Mouse (Mus musculus) left cerebral cortex, adult 2 months (tissue): ENCODE measurements around the gene Fam160a1. TPM values are rescaled to one million over a fixed set of nuclear protein-coding genes. Genes with fewer than 3 reads are reported as not detected.

Experiments
- DNase-seq, 2 experiments: peaks; one replicate each; pipeline ENCODE4 v3.0.0; 2021 to 2022; ENCODE audit warnings: low spot score in 2 of 2, mixed read lengths in 1 of 2; ENCODE audit errors: extremely low spot score in 1 of 2
- H3K27ac ChIP-seq: fragments of 200-600 bp; 2 replicates; pipeline ENCODE4 v1.8.1; 2022
- H3K4me3 ChIP-seq: fragments of 200-600 bp; 2 replicates; pipeline ENCODE4 v1.8.1; 2022
- CTCF ChIP-seq: fragments of 200-600 bp; IDR thresholded peaks from 2 replicates; pipeline ENCODE4 v1.8.1; 2022; ENCODE audit warnings: antibody characterized with exemption, mild to moderate bottlenecking, moderate library complexity
- intact Hi-C: fragments of 180-260 bp; cut with DNase I; formaldehyde crosslinking; loops from one replicate; pipeline ENCODE4 v1.15.1; 2025
- total RNA-seq, 2 experiments: library from RNA; stranded (reverse); gene quantifications; 2 replicates each; pipeline ENCODE4 v1.2.3; 2021

Gene Fam160a1
- total RNA-seq, 2 experiments from 2014 or later: 3.2 to 5.6 TPM

DNA sequence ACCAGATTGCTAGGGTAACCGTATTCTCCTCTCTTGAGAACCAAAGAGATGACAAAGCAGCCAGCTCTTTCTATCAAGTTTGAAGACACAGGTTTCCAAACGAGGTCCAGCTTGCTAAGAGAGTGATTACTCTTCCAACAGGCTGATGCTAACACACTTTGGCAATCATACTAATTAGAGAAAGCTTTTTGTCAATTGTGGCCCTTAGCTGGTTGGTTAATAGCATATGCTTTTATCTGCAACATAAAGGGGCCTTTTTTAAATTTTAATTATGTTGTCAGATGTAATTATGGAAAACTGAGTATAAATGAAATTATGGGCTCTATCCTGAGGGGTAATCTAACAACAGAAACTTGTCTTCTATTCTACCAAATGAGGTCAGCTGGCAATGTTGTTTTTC, 89.9 kb downstream of the Fam160a1 start:
- DNase-seq: no peak
- H3K4me3 ChIP-seq: no peak overlapping the region
- intact Hi-C loops: no loop called here

DNA sequence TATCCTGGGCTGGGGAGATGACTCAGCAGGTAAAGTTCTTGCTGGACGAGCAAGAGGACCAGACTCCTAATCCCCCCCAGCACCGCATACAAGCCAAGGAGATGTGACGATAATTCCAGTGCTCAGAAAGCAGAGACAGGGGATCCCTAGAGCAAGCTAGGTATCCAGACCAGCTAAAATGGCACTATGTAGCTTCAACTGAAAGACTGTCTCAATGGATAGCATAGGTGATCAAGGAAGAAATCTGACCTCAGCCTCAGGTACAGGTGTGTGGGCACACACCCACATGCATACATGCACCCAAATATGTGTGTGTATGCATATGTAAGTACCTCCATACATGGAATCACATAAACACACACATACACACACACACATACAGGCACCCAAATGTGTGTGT, 91.1 kb downstream of the Fam160a1 start:
- intact Hi-C loops: no loop called here
- TF ChIP-seq CTCF: no peak
- no peak for DNase-seq
- H3K4me3 ChIP-seq: no peak overlapping the region
- H3K27ac ChIP-seq: no peak overlapping the region

More for the DNA sequence above, 89.9 kb downstream of the Fam160a1 start:
- no peak overlapping the region for H3K27ac ChIP-seq
- no peak for TF ChIP-seq CTCF

DNA sequence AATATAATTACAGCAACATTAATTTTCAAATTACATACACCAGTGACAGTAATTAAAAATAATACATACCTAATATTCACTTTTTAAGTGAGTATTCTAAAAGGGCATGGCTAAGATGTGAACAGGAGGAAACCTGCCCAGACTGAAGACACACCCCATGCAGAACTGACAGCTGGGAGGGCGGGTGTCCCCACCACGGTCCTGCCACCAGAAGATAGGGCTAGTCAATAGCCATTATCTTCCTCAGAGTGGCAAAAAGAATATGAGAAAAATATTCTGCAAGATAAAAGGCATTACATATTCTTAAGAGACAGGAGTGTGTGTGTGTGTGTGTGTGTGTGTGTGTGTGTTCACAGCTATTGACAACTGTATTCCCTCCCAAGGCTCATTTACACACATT, 92.0 kb downstream of the Fam160a1 start:
- Histone ChIP-seq H3K4me3 (no peak overlapping the region), H3K27ac (no peak overlapping the region)
- no peak for TF ChIP-seq CTCF
- DNase-seq: no peak
- intact Hi-C loops: no loop called here

- H3K27ac ChIP-seq: no peak overlapping the region
- H3K4me3 ChIP-seq: no peak overlapping the region
- TF ChIP-seq CTCF: no peak
- no peak for DNase-seq
- intact Hi-C loops: no loop called here
Measured at GRCm38 (mm10) chr3:85722581-85722980, 94.5 kb downstream of the Fam160a1 start.

GRCm38 (mm10) chr3:85715764-85716297, 101.3 kb downstream of the Fam160a1 start:
- H3K4me3 ChIP-seq: no peak overlapping the region
- H3K27ac ChIP-seq: no peak overlapping the region
- intact Hi-C loops: no loop called here
- no peak for TF ChIP-seq CTCF
- DNase-seq: no peak

DNA sequence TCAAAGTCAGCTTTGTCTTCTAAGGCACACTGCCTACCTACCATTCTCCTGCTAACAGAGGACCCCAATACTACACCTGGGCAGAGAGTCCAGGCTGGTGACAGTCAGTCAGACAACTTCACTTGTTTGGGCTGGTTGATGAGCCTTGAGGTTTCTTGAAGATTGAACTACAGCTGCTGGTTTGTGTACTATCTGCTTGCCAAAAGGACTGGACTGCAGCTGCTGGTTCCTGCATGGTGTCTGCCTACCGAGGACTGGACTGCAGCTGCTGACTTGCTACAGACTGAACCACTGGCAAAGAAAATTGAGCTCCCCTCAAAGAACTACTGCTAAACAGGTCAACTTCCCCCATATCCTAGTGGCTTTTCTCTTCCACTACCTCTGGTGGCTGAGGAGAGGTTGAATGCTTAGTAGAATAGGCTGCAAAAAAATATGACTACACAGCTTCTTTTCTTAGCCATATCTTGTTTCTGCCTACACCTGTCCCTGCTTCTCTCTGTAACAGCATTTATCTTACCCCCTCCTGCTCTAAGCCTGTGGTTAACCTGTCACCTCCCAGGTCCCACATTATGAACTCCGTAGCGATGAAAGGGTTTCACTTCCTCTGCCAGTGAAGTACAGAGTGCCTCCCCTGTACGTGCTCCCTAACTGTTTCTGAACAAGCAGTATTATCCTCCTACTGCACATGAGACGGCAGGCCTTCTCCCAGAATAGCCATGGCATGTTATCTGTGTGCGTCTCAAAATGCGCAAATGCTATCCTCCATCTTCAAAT, 103.0 kb downstream of the Fam160a1 start:
- Histone ChIP-seq H3K4me3 (no peak overlapping the region), H3K27ac (no peak overlapping the region)
- intact Hi-C loops: no loop called here
- TF ChIP-seq CTCF: no peak
- DNase-seq: no peak

- Histone ChIP-seq H3K27ac (no peak overlapping the region), H3K4me3 (no peak overlapping the region)
- intact Hi-C loops: no loop called here
- no peak for TF ChIP-seq CTCF
- no peak for DNase-seq
Measured at GRCm38 (mm10) chr3:85710695-85711094, 106.4 kb downstream of the Fam160a1 start.

- peak; percentile 30 to 40 for DNase-seq
- intact Hi-C loops: loop anchor here (2.0 to 10.0 kb wide), 4 partner anchors 209 to 783 kb away; no protein-coding TSS in a partner anchor
- H3K27ac ChIP-seq: no peak overlapping the region
- H3K4me3 ChIP-seq: no peak overlapping the region
- TF ChIP-seq CTCF: peak; percentile 88
Measured at GRCm38 (mm10) chr3:85707421-85707820, 109.7 kb downstream of the Fam160a1 start.

- Histone ChIP-seq H3K4me3 (no peak overlapping the region), H3K27ac (no peak overlapping the region)
- intact Hi-C loops: loop anchor here (10.0 kb wide), 1 partner anchor 779 kb away; no protein-coding TSS in a partner anchor
- no peak for TF ChIP-seq CTCF
- DNase-seq: no peak
Measured at GRCm38 (mm10) chr3:85703141-85703882, 113.8 kb downstream of the Fam160a1 start.

GRCm38 (mm10) chr3:85698496-85698895, 118.6 kb downstream of the Fam160a1 start:
- DNase-seq: no peak
- no peak for TF ChIP-seq CTCF
- intact Hi-C loops: no loop called here
- no peak overlapping the region for H3K4me3 ChIP-seq
- H3K27ac ChIP-seq: no peak overlapping the region

DNA sequence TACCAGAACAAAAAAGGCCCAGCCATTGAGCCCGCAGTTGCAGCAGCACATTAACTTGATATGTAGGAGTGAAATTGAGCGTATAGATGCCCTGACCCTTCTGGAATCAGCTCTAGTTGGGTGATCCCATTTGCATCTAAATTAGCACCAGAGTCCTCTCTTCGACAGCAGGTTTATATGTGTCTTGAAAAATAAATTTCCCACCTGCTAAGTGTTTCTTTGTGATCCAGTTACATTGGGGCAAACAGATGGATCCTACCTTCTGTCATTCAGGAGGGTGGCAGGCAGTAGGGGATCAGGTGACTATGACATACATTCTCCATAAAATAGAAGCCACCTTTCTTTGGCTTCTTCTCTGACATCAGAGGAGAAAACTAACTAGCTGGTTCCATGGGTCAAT, 122.0 kb downstream of the Fam160a1 start:
- intact Hi-C loops: no loop called here
- no peak for TF ChIP-seq CTCF
- Histone ChIP-seq H3K4me3 (no peak overlapping the region), H3K27ac (no peak overlapping the region)
- DNase-seq: no peak

DNA sequence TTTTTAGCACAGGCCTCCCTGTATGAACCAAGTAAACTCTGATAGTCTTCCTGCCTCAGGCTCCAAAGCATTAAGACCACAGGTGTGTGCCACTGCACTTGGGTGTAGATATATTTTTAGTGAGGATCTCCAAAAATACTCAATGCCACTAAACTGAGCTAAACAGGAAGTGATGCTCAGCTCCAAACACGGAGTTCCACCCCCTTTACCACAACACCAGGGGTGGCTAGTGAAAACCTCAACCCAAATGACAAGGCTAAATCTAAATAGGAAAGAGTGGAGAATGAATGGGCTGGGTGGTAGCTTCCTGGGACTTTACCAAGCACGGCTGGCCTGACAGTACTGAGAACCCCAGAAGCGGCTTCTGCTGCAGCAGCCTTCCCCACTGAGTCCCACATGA, 124.1 kb downstream of the Fam160a1 start:
- no peak overlapping the region for H3K27ac ChIP-seq
- H3K4me3 ChIP-seq: no peak overlapping the region
- intact Hi-C loops: no loop called here
- DNase-seq: no peak
- no peak for TF ChIP-seq CTCF
